Mouse (Mus musculus): ENCODE results near the gene Celf2. TPM values are rescaled to one million over a fixed set of nuclear protein-coding genes. Genes with fewer than 3 reads are reported as not detected.

Celf2 gene
- polyA plus RNA-seq, 1 experiment from 2014 or later = 97.4 TPM

DNA sequence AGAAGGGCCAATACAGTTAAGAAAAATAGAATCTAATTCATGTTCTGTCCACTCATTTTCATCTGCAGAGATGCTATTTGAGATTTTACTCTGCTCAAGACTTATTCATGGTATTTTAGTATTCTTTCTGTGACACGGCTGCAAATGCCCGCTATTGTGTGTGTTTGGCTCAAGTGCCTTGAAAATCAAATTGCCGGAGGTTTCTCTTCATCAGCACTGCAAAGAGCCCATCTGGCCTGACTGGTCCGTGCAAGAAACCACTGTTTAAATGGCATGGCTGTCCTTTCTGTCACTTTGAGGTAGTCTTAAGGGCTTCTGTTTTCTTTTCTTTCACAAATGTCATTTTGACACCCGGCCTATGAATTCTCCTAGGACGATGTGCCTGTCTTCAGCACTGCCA lies 540.1 kb downstream of the Celf2 start:
- H3K27me3 ChIP-seq = no peaks in the 10 kb centered on the region
- no peak for ATAC-seq (ENCODE audit: borderline replicate concordance, extremely low read depth, low FRiP score, low TSS enrichment)
- H3K4me1 ChIP-seq = no peaks in the 10 kb centered on the region
- no peak overlapping the region for H3K4me3 ChIP-seq
- 74% methylated on average over 6 of the region's 6 CpGs for WGBS
- H3K9me3 ChIP-seq = no peaks in the 10 kb centered on the region
- no peaks in the 10 kb centered on the region for H3K36me3 ChIP-seq
- H3K4me2 ChIP-seq = no peak overlapping the region
- no peak overlapping the region for H3K27ac ChIP-seq
- H3K9ac ChIP-seq = no peak overlapping the region

DNA sequence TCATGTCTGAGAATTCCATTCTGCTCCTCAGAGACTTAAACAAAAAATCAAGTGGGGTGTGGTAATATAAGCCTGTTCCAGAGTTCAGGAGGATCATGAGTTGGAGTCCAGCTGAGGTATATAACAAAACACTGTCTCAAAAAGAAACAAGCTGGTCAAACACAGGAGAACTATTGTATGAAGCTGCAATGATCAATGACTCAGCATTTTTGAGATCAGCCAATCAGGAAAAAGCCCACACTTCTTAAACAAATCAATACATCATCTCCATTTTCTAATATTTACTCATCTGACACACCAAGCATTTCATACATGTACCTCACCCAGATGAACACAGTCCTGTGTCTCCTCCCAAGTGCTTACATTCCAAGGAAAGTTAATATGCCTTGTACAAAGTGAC lies 544.1 kb downstream of the Celf2 start:
- ATAC-seq (ENCODE audit: borderline replicate concordance, extremely low read depth, low FRiP score, low TSS enrichment) = no peak
- no peak overlapping the region for H3K27ac ChIP-seq

DNA sequence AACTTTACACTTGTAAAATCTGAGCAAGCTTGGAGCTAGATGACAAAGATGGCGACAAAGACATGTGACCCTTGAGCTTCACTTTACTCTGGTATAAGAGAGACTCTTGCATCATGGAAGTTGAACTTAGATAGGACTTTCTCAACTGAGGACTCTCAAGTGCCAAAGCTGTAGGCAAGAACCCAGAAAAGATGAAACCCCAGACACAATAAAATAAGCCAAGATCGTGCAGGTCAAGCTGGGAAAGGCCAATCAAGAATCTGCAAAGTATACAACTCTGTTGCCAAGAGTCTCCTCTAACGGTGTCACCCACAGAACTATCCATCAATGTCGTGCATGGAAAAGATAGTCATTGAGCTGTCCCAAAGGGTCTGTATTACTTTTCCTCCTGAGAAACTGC lies 558.7 kb downstream of the Celf2 start:
- Histone ChIP-seq H3K27me3 (no peaks in the 10 kb centered on the region), H3K4me2 (no peak overlapping the region), H3K36me3 (no peaks in the 10 kb centered on the region), H3K4me1 (no peaks in the 10 kb centered on the region), H3K9me3 (no peaks in the 10 kb centered on the region), H3K27ac (no peak overlapping the region), H3K4me3 (no peak overlapping the region), H3K9ac (no peak overlapping the region)
- 56% methylated on average over 4 of the region's 4 CpGs for WGBS
- ATAC-seq (ENCODE audit: borderline replicate concordance, extremely low read depth, low FRiP score, low TSS enrichment) = no peak

More for the DNA sequence above, 544.1 kb downstream of the Celf2 start:
- no peak overlapping the region for H3K9ac ChIP-seq
- H3K4me1 ChIP-seq = no peaks in the 10 kb centered on the region
- no peak overlapping the region for H3K4me2 ChIP-seq
- H3K4me3 ChIP-seq = no peak overlapping the region
- H3K27me3 ChIP-seq = no peaks in the 10 kb centered on the region
- no peaks in the 10 kb centered on the region for H3K9me3 ChIP-seq
- H3K36me3 ChIP-seq = no peaks in the 10 kb centered on the region

DNA sequence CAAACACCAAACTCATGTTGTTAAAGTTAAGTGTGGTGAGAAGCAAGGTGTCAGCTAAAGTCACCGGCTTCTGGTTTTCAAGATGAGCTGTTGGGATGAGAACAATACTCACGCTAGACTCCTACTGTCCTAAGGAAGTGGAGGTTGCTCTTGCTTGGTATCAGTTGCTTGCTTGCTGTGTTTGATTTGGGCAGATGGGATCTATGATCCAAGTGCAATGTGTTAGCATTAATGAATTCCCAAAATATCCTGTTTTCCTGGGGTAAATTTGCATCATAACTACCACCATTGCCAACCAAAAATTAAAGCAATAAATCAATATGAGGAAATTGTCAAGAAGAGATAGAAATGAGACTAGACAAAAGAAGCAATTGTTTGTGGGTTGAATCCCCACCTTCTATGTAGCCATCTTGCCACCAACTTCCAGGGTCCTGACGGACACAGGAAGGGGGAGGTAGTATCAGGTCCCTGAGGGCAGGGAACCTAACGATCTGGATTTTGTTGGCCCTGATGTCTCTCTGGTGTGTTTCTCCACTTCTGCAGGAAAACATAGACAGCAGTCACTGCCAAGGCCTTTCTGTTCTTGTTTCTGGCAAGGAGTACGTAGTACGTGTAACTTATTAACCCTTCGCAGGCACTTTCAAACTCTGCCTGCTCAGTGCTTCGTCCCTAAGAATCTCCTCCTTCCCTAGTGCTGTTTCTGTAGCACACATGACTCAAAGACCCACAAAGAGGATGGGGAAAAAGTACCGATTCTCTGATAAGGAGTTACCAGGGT lies 563.5 kb downstream of the Celf2 start:
- no peaks in the 10 kb centered on the region for H3K9me3 ChIP-seq
- H3K4me2 ChIP-seq = no peak overlapping the region
- no peak overlapping the region for H3K27ac ChIP-seq
- no peak overlapping the region for H3K9ac ChIP-seq
- H3K4me1 ChIP-seq = no peaks in the 10 kb centered on the region
- ATAC-seq (ENCODE audit: borderline replicate concordance, extremely low read depth, low FRiP score, low TSS enrichment) = no peak
- no peak overlapping the region for H3K4me3 ChIP-seq
- WGBS = 67% methylated on average over 9 of the region's 9 CpGs
- no peaks in the 10 kb centered on the region for H3K36me3 ChIP-seq
- H3K27me3 ChIP-seq = no peaks in the 10 kb centered on the region

- WGBS = 67% methylated on average over 8 of the region's 8 CpGs
- H3K27me3 ChIP-seq = no peaks in the 10 kb centered on the region
- H3K27ac ChIP-seq = no peak overlapping the region
- H3K4me1 ChIP-seq = no peaks in the 10 kb centered on the region
- no peak for ATAC-seq (ENCODE audit: borderline replicate concordance, extremely low read depth, low FRiP score, low TSS enrichment)
- no peaks in the 10 kb centered on the region for H3K36me3 ChIP-seq
- H3K4me2 ChIP-seq = no peak overlapping the region
- no peaks in the 10 kb centered on the region for H3K9me3 ChIP-seq
- H3K9ac ChIP-seq = no peak overlapping the region
- H3K4me3 ChIP-seq = no peak overlapping the region
These were observed 565.7 kb downstream of the Celf2 start for GRCm38 (mm10) chr2:6943651-6944050.

- no peak overlapping the region for H3K4me2 ChIP-seq
- no peak for ATAC-seq (ENCODE audit: borderline replicate concordance, extremely low read depth, low FRiP score, low TSS enrichment)
- H3K9me3 ChIP-seq = no peaks in the 10 kb centered on the region
- H3K9ac ChIP-seq = no peak overlapping the region
- no peak overlapping the region for H3K4me3 ChIP-seq
- WGBS = 73% methylated on average over 2 of the region's 2 CpGs
- no peaks in the 10 kb centered on the region for H3K4me1 ChIP-seq
- H3K27me3 ChIP-seq = no peaks in the 10 kb centered on the region
- no peaks in the 10 kb centered on the region for H3K36me3 ChIP-seq
- H3K27ac ChIP-seq = no peak overlapping the region
These were observed 566.5 kb downstream of the Celf2 start for GRCm38 (mm10) chr2:6942635-6943390.

- H3K27ac ChIP-seq = no peak overlapping the region
- no peak for ATAC-seq (ENCODE audit: borderline replicate concordance, extremely low read depth, low FRiP score, low TSS enrichment)
- H3K4me3 ChIP-seq = no peak overlapping the region
- H3K36me3 ChIP-seq = no peaks in the 10 kb centered on the region
- no peaks in the 10 kb centered on the region for H3K4me1 ChIP-seq
- WGBS = 93% methylated on average over 2 of the region's 2 CpGs
- no peak overlapping the region for H3K9ac ChIP-seq
- H3K27me3 ChIP-seq = no peaks in the 10 kb centered on the region
- H3K9me3 ChIP-seq = no peaks in the 10 kb centered on the region
- no peak overlapping the region for H3K4me2 ChIP-seq
These were observed 570.2 kb downstream of the Celf2 start for GRCm38 (mm10) chr2:6939143-6939542.

- 61% methylated on average over 12 of the region's 12 CpGs for WGBS
These were observed 576.2 kb downstream of the Celf2 start for GRCm38 (mm10) chr2:6933130-6933529.

DNA sequence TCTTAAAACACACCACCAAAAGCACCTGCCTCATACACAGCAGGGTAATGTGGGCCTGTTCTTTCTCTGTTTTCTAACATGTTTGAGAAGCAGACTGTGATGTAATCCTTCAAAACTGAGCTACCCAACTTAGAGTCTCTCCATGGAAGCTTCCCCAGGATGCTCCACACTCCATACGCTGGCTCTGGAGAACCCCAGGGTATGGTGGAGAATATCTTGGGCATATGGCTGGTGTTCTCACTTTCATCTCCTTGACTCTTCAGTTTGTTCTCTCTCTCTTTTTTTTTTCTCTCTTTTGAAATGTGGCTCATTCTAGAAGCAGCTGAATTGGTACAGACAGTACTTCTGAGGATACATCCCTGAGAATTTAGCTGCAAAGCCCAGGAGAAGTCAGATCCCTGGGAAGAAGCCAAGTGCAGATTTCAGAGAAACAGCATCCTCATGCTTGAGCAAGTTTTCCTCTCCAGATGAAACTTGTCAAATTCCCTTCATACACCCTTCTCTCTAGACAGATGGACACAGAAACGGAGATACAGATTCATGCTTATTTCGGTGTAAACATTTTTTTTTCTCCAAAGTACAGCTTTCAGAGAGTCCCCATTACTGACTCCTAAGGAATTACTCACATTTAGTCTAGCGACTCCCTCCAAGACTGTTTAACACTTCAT lies 581.5 kb downstream of the Celf2 start:
- 53% methylated on average over 4 of the region's 4 CpGs for WGBS
- no peaks in the 10 kb centered on the region for H3K9me3 ChIP-seq
- H3K27me3 ChIP-seq = no peaks in the 10 kb centered on the region
- H3K4me1 ChIP-seq = peaks cover 10% of the 10 kb centered on the region; the same call in 1 of the 2 replicates
- no peak overlapping the region for H3K4me2 ChIP-seq
- no peaks in the 10 kb centered on the region for H3K36me3 ChIP-seq
- 0 out of 2 replicates have a peak overlapping the region, but pooled peaks have one; percentile 11 for H3K27ac ChIP-seq
- peak; percentile 78; the same call in 1 of the 2 replicates for ATAC-seq (ENCODE audit: borderline replicate concordance, extremely low read depth, low FRiP score, low TSS enrichment)
- H3K4me3 ChIP-seq = no peak overlapping the region
- no peak overlapping the region for H3K9ac ChIP-seq

More at GRCm38 (mm10) chr2:6933130-6933529, 576.2 kb downstream of the Celf2 start:
- Histone ChIP-seq H3K4me2 (no peak overlapping the region), H3K36me3 (no peaks in the 10 kb centered on the region), H3K27me3 (no peaks in the 10 kb centered on the region), H3K27ac (no peak overlapping the region), H3K4me3 (no peak overlapping the region), H3K9ac (no peak overlapping the region), H3K4me1 (no peaks in the 10 kb centered on the region), H3K9me3 (no peaks in the 10 kb centered on the region)
- no peak for ATAC-seq (ENCODE audit: borderline replicate concordance, extremely low read depth, low FRiP score, low TSS enrichment)

GRCm38 (mm10) chr2:6925505-6925904 lies 583.9 kb downstream of the Celf2 start:
- H3K4me3 ChIP-seq = no peak overlapping the region
- H3K4me1 ChIP-seq = peaks cover 10% of the 10 kb centered on the region; the same call in 1 of the 2 replicates
- ATAC-seq (ENCODE audit: borderline replicate concordance, extremely low read depth, low FRiP score, low TSS enrichment) = no peak
- no peak overlapping the region for H3K9ac ChIP-seq
- H3K9me3 ChIP-seq = no peaks in the 10 kb centered on the region
- no peak overlapping the region for H3K27ac ChIP-seq
- no peaks in the 10 kb centered on the region for H3K27me3 ChIP-seq
- no peak overlapping the region for H3K4me2 ChIP-seq
- 94% methylated on average over 5 of the region's 5 CpGs for WGBS
- H3K36me3 ChIP-seq = no peaks in the 10 kb centered on the region

GRCm38 (mm10) chr2:6923738-6924474 lies 585.5 kb downstream of the Celf2 start:
- peak; percentile 27; the same call in 1 of the 2 replicates for ATAC-seq (ENCODE audit: borderline replicate concordance, extremely low read depth, low FRiP score, low TSS enrichment)
- Histone ChIP-seq H3K4me1 (peaks cover 10% of the 10 kb centered on the region; the same call in 1 of the 2 replicates), H3K4me3 (no peak overlapping the region), H3K9ac (no peak overlapping the region), H3K9me3 (no peaks in the 10 kb centered on the region), H3K36me3 (no peaks in the 10 kb centered on the region), H3K4me2 (no peak overlapping the region), H3K27me3 (no peaks in the 10 kb centered on the region), H3K27ac (0 out of 2 replicates have a peak overlapping the region, but pooled peaks have one; percentile 31)
- WGBS = 36% methylated on average over 15 of the region's 15 CpGs
